Mouse (Mus musculus): ENCODE data around the gene Rsrp1. TPM values are rescaled to one million over a fixed set of nuclear protein-coding genes. Genes with fewer than 3 reads are reported as not detected.

Rsrp1 gene
- total and polyA plus RNA-seq, 3 experiments: 137 to 192 (median 175) TPM

DNA sequence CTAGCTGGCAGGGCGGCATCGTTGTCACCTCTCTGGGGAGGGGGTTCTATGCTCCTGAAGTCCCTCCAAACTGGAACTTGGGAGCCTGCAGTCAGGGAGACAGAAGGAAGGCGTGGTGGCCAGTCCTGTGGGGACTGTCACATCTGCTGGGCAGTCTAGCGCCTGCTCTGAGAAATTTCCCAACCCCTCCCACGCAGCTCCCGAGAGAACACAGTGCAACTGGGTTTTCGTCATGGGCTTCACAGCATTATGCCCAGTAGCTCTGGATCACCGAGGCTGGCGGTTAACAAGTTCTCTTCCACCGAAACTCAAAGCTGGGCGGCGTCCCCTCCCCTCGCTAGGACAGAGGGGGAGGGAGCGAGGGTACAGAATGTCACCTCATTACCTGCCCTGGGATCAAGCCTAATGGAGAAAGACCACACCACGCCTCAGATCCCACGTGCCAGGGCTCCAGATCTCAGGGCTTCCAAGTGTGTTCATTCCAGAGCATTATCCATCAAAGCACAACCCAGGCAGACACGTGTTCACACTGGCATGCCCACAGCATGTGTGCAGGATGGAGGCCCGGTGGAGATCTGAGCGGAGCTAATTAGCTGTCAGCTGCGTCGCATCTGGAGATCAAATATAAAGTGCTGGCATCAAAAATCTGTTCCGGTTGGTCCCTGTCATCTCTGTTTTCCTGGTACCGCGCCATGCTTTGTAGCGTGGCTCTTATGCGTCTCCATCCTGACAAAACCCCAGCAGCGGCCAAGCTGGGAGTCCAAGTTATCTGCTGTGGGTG, 20.6 kb downstream of the Rsrp1 start:
- Histone ChIP-seq H3K36me3 (ENCODE audit: control insufficient read depth, insufficient read depth, low read length) (no peaks in the 10 kb centered on the region), H3K4me1 (ENCODE audit: control insufficient read depth, insufficient read depth, low read length) (no peaks in the 10 kb centered on the region), H3K27ac (no peak overlapping the region), H3K9ac (ENCODE audit: low read depth, low read length) (no peak overlapping the region), H3K27me3 (ENCODE audit: control insufficient read depth, insufficient read depth, low read length) (no peaks in the 10 kb centered on the region), H3K79me2 (replicated peaks; ENCODE audit: control insufficient read depth, insufficient read depth, low read length) (no peaks in the 10 kb centered on the region), H3K4me3 (no peak overlapping the region)
- 38% methylated on average over 27 of the region's 27 CpGs for WGBS
- TF ChIP-seq POLR2A (IDR thresholded peaks at IDR 0.05; ENCODE audit: insufficient read depth, low read depth, low read length): no peak
- TF ChIP-seq EP300 (IDR thresholded peaks at IDR 0.05; ENCODE audit: insufficient read depth, low read depth, low read length): no peak
- no peak for TF ChIP-seq CTCF (IDR thresholded peaks at IDR 0.05)
- intact Hi-C loops (cut with DNase I): no loop called here
- DNase-seq: no peak

DNA sequence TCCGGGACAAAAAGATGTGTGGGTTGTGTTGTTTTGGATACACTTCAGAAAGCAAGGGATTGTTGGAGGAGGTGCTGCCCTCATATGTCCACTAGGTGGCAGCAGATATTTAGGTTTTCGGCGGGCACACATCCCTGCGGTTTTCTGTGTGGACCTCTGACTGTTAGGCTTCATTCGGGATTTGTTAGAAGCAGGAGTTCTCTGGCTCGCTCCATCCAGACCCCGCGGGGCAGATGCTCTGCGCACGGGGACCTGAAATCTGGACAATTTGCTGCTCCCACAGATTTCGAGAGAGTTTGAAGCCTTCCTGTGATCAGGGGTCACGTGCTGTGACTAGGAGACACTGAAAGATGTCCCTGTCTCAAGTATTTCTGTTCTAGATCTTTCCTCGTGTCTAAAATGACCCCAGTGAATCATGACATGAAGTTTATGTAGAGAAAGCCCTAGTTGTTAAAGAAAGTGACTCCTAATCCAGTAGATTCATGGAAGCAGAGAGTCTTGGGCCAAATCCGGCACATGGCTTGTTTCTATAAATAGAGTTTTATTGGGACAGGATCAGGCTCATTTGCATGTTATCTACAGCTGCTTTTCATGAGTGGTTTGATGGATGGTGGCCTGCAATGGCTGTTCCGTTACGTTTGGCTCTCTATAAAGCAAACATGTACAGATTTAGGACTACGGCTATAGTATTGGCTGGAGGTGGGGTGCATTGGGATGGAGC, 22.8 kb downstream of the Rsrp1 start:
- intact Hi-C loops (cut with DNase I): loop anchor here (1.0 to 5.0 kb wide), 6 partner anchors 10 to 371 kb away; no protein-coding TSS in a partner anchor
- 5% methylated on average over 17 of the region's 17 CpGs for WGBS
- Histone ChIP-seq H3K4me1 (ENCODE audit: control insufficient read depth, insufficient read depth, low read length) (no peaks in the 10 kb centered on the region), H3K36me3 (ENCODE audit: control insufficient read depth, insufficient read depth, low read length) (no peaks in the 10 kb centered on the region), H3K27ac (peak overlapping the region; percentile 58), H3K9ac (ENCODE audit: low read depth, low read length) (no peak overlapping the region), H3K79me2 (replicated peaks; ENCODE audit: control insufficient read depth, insufficient read depth, low read length) (no peaks in the 10 kb centered on the region), H3K27me3 (ENCODE audit: control insufficient read depth, insufficient read depth, low read length) (no peaks in the 10 kb centered on the region), H3K4me3 (peak overlapping the region; percentile 41)
- TF ChIP-seq CTCF (IDR thresholded peaks at IDR 0.05) (peak; percentile 93), POLR2A (IDR thresholded peaks at IDR 0.05; ENCODE audit: insufficient read depth, low read depth, low read length) (no peak), EP300 (IDR thresholded peaks at IDR 0.05; ENCODE audit: insufficient read depth, low read depth, low read length) (peak; percentile 79)
- peak; percentile 73 to 78 for DNase-seq

DNA sequence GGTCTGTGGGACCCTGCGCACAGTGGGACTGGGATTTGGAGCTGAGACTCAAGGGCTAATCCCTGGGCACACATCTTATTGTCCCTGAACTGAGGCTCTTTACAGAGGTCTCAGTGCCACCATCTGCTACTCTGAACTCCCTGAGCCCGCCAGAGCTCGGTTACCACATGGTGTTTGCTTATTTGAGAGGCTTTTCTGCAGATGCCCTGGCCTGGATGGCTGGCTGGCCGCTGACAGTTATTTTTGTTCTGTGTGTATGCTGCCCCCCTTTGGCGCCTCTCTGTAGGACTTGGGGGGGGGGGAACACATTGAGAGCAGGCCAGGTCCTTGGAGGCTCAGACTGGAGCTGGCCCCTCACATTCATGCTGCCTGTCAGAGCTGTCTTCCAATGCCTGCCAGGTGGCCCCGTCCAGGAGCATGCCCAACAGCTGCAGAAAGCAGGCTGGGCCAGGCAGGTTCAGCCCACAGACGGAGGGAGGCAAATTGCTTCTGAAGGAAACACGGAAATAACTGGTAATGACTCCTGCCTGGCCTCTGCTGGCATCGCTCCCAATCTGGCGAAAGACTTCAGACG, 27.2 kb downstream of the Rsrp1 start:
- no peaks in the 10 kb centered on the region for H3K4me1 ChIP-seq (ENCODE audit: control insufficient read depth, insufficient read depth, low read length)
- H3K27ac ChIP-seq: no peak overlapping the region
- H3K27me3 ChIP-seq (ENCODE audit: control insufficient read depth, insufficient read depth, low read length): no peaks in the 10 kb centered on the region
- WGBS: 12% methylated on average over 11 of the region's 11 CpGs
- DNase-seq: peak in 1 of 2 experiments; percentile 30
- H3K9ac ChIP-seq (ENCODE audit: low read depth, low read length): no peak overlapping the region
- intact Hi-C loops (cut with DNase I): no loop called here
- no peak overlapping the region for H3K4me3 ChIP-seq
- no peaks in the 10 kb centered on the region for H3K79me2 ChIP-seq (replicated peaks; ENCODE audit: control insufficient read depth, insufficient read depth, low read length)
- no peaks in the 10 kb centered on the region for H3K36me3 ChIP-seq (ENCODE audit: control insufficient read depth, insufficient read depth, low read length)
- TF ChIP-seq POLR2A (IDR thresholded peaks at IDR 0.05; ENCODE audit: insufficient read depth, low read depth, low read length) (no peak), CTCF (IDR thresholded peaks at IDR 0.05) (peak; percentile 38)

- H3K4me1 ChIP-seq (ENCODE audit: control insufficient read depth, insufficient read depth, low read length): no peaks in the 10 kb centered on the region
- TF ChIP-seq POLR2A (IDR thresholded peaks at IDR 0.05; ENCODE audit: insufficient read depth, low read depth, low read length) (no peak), EP300 (IDR thresholded peaks at IDR 0.05; ENCODE audit: insufficient read depth, low read depth, low read length) (no peak), CTCF (IDR thresholded peaks at IDR 0.05) (no peak)
- H3K79me2 ChIP-seq (replicated peaks; ENCODE audit: control insufficient read depth, insufficient read depth, low read length): no peaks in the 10 kb centered on the region
- DNase-seq: peak in 1 of 2 experiments; percentile 45
- no peaks in the 10 kb centered on the region; the same call in 1 of the 2 replicates for H3K27me3 ChIP-seq (ENCODE audit: control insufficient read depth, insufficient read depth, low read length)
- WGBS: 22% methylated on average over 15 of the region's 15 CpGs
- H3K9ac ChIP-seq (ENCODE audit: low read depth, low read length): no peak overlapping the region
- no peak overlapping the region for H3K4me3 ChIP-seq
- intact Hi-C loops (cut with DNase I): no loop called here
- no peaks in the 10 kb centered on the region for H3K36me3 ChIP-seq (ENCODE audit: control insufficient read depth, insufficient read depth, low read length)
- H3K27ac ChIP-seq: no peak overlapping the region
Observed at GRCm38 (mm10) chr4:134954461-134954860, 31.1 kb downstream of the Rsrp1 start.

DNA sequence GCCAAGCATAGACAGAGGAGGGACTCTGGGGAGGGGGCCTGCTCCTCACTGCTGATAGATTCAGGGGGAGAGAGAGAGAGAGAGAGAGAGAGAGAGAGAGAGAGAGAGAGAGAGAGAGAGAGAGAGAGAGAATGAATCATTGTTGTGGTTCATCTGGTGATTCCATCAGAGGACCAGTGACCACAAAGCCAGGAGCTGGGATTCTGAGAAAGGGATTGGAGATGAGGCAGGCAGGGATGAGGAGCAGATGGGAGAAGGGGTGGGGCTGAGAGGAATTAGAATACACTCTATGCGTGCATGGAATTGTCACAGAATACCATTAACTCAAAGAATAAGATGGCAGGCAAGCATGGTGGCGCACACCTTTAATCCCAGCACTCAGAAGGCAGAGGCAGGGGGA, 31.8 kb downstream of the Rsrp1 start:
- no peak overlapping the region for H3K4me3 ChIP-seq
- no peak overlapping the region for H3K9ac ChIP-seq (ENCODE audit: low read depth, low read length)
- DNase-seq: no peak
- WGBS: 87% methylated on average over 2 of the region's 2 CpGs
- no peaks in the 10 kb centered on the region for H3K79me2 ChIP-seq (replicated peaks; ENCODE audit: control insufficient read depth, insufficient read depth, low read length)
- intact Hi-C loops (cut with DNase I): no loop called here
- TF ChIP-seq CTCF (IDR thresholded peaks at IDR 0.05): no peak
- no peak for TF ChIP-seq POLR2A (IDR thresholded peaks at IDR 0.05; ENCODE audit: insufficient read depth, low read depth, low read length)
- no peak for TF ChIP-seq EP300 (IDR thresholded peaks at IDR 0.05; ENCODE audit: insufficient read depth, low read depth, low read length)
- no peaks in the 10 kb centered on the region for H3K4me1 ChIP-seq (ENCODE audit: control insufficient read depth, insufficient read depth, low read length)
- H3K27me3 ChIP-seq (ENCODE audit: control insufficient read depth, insufficient read depth, low read length): no peaks in the 10 kb centered on the region; the same call in 1 of the 2 replicates
- no peaks in the 10 kb centered on the region for H3K36me3 ChIP-seq (ENCODE audit: control insufficient read depth, insufficient read depth, low read length)
- no peak overlapping the region for H3K27ac ChIP-seq

Measured in heart, adult 2 months (tissue).